Mouse (Mus musculus): ENCODE data around the gene Eif4a2.
A peak's percentile ranks its signal among the peaks of the same experiment; 100 is the strongest.

Eif4a2 gene

GRCm38 (mm10) chr16:23140911-23141310 is 33.7 kb downstream of the Eif4a2 start:
- DNase-seq (ENCODE audit: low read depth): no peak

GRCm38 (mm10) chr16:23144326-23144725 is 37.1 kb downstream of the Eif4a2 start:
- DNase-seq (ENCODE audit: low read depth): peak; percentile 90

- DNase-seq (ENCODE audit: low read depth): no peak
These were observed 38.0 kb downstream of the Eif4a2 start for GRCm38 (mm10) chr16:23145211-23145610.

- no peak for DNase-seq (ENCODE audit: low read depth)
These were observed 39.0 kb downstream of the Eif4a2 start, which contains the start of gene Adipoq for GRCm38 (mm10) chr16:23146280-23146679. Adipoq (plus strand) TSS chr16:23146536.

GRCm38 (mm10) chr16:23148936-23149335 is 41.7 kb downstream of the Eif4a2 start:
- DNase-seq (ENCODE audit: low read depth): no peak

GRCm38 (mm10) chr16:23149396-23149795 is 42.2 kb downstream of the Eif4a2 start:
- DNase-seq (ENCODE audit: low read depth): no peak

GRCm38 (mm10) chr16:23151423-23151822 is 44.2 kb downstream of the Eif4a2 start:
- peak; percentile 85 for DNase-seq (ENCODE audit: low read depth)

GRCm38 (mm10) chr16:23154261-23154660 is 47.0 kb downstream of the Eif4a2 start:
- no peak for DNase-seq (ENCODE audit: low read depth)

- DNase-seq (ENCODE audit: low read depth): no peak
These were observed 49.8 kb downstream of the Eif4a2 start for GRCm38 (mm10) chr16:23157013-23157412.

GRCm38 (mm10) chr16:23158292-23158691 is 51.0 kb downstream of the Eif4a2 start:
- DNase-seq (ENCODE audit: low read depth): no peak

- no peak for DNase-seq (ENCODE audit: low read depth)
These were observed 51.7 kb downstream of the Eif4a2 start for GRCm38 (mm10) chr16:23158957-23159356.

GRCm38 (mm10) chr16:23159749-23160148 is 52.5 kb downstream of the Eif4a2 start:
- no peak for DNase-seq (ENCODE audit: low read depth)

GRCm38 (mm10) chr16:23162116-23162515 is 54.9 kb downstream of the Eif4a2 start:
- no peak for DNase-seq (ENCODE audit: low read depth)
